Mouse (Mus musculus) liver, embryonic 14.5 days (tissue): ENCODE results near the gene Hist1h2ba.

ENCODE experiments used
- CTCF ChIP-seq: IDR thresholded peaks from 2 replicates; pipeline ENCODE4 v1.5.1; 2016; ENCODE audit warnings: antibody characterized with exemption, low read depth, control low read depth
- EP300 ChIP-seq: IDR thresholded peaks from 2 replicates; pipeline ENCODE4 v1.6.1; 2016; ENCODE audit warnings: antibody characterized with exemption, low read depth

- TF ChIP-seq EP300: no peak
- TF ChIP-seq CTCF: no peak
These were observed 5.3 kb downstream of the Hist1h2ba start for GRCm38 (mm10) chr13:23928637-23929036.
